Mouse (Mus musculus) ES-E14 (cell line): ENCODE data around the gene Fbxl17. TPM values are rescaled to one million over a fixed set of nuclear protein-coding genes. Genes with fewer than 3 reads are reported as not detected.

Experiments
- DNase-seq: peaks from one replicate; pipeline ENCODE4 v3.0.0-alpha.2; 2013; ENCODE audit warnings: low read depth, low spot score
- H3K27ac ChIP-seq: 2 replicates; pipeline ENCODE4 v1.5.1; 2012; ENCODE audit warnings: low read depth, mild to moderate bottlenecking, low read length, moderate library complexity, mixed read lengths; ENCODE audit not compliant: poor library complexity, insufficient read depth, severe bottlenecking
- H3K36me3 ChIP-seq: 2 replicates; pipeline ENCODE4 v1.6.1; 2012; ENCODE audit warnings: mild to moderate bottlenecking, low read length, moderate library complexity, mixed read lengths; ENCODE audit not compliant: control insufficient read depth, poor library complexity, insufficient read depth, severe bottlenecking
- H3K4me1 ChIP-seq, 2 experiments: fragments of 150-350 bp in 1 of 2; sonication (generic) in 1 of 2; 2 replicates each; pipeline ENCODE4 v1.6.1; 2012; ENCODE audit warnings: low read length in 2 of 2, mild to moderate bottlenecking in 1 of 2, mixed read lengths in 1 of 2; ENCODE audit not compliant: control insufficient read depth in 2 of 2, insufficient read depth in 2 of 2, poor library complexity in 1 of 2
- H3K4me3 ChIP-seq, 2 experiments: fragments of 150-350 bp in 1 of 2; sonication (generic) in 1 of 2; 2 replicates each; pipeline ENCODE4 v1.5.1; 2012; ENCODE audit warnings: low read length in 2 of 2, low read depth in 1 of 2, mild to moderate bottlenecking in 1 of 2, mixed read lengths in 1 of 2; ENCODE audit not compliant: insufficient read depth in 1 of 2, poor library complexity in 1 of 2, severe bottlenecking in 1 of 2
- H3K9ac ChIP-seq: 2 replicates; pipeline ENCODE4 v1.6.1; 2012; ENCODE audit warnings: low read depth, mild to moderate bottlenecking, low read length, mixed read lengths; ENCODE audit not compliant: poor library complexity, insufficient read depth, severe bottlenecking
- H3K9me3 ChIP-seq: fragments of 150-350 bp; sonication (generic); 2 replicates; pipeline ENCODE4 v1.6.1; 2012; ENCODE audit warnings: low read depth, mild to moderate bottlenecking, low read length; ENCODE audit not compliant: control insufficient read depth, insufficient read depth
- CHD2 ChIP-seq: IDR thresholded peaks from 2 replicates; pipeline ENCODE4 v1.6.1; 2014; ENCODE audit warnings: mild to moderate bottlenecking, low read depth, low read length, inconsistent platforms
- HCFC1 ChIP-seq: IDR thresholded peaks from 2 replicates; pipeline ENCODE4 v1.6.1; 2012; ENCODE audit warnings: low read length, inconsistent platforms, borderline replicate concordance; ENCODE audit not compliant: insufficient read depth
- MAFK ChIP-seq: IDR thresholded peaks from 2 replicates; pipeline ENCODE4 v1.6.1; 2014; ENCODE audit warnings: mild to moderate bottlenecking, low read depth, low read length, inconsistent platforms; ENCODE audit not compliant: insufficient read depth
- ZC3H11A ChIP-seq: IDR thresholded peaks from 2 replicates; pipeline ENCODE4 v1.6.1; 2012; ENCODE audit warnings: low read depth, mild to moderate bottlenecking, inconsistent platforms, low read length, borderline replicate concordance
- ZNF384 ChIP-seq: IDR thresholded peaks from 2 replicates; pipeline ENCODE4 v1.6.1; 2012; ENCODE audit warnings: low read depth, low read length, inconsistent platforms
- in situ Hi-C, 2 experiments: fragments of 600-800 bp; cut with MboI; formaldehyde crosslinking; loops; one replicate each; pipeline ENCODE4 v1.15.1; 2025; ENCODE audit warnings: low sequenced_read_pairs in 2 of 2, inconsistent platforms in 1 of 2; ENCODE audit not compliant: unreplicated experiment in 2 of 2
- total RNA-seq: library from RNA; depleted of rRNA; stranded (reverse); fragments of 300-350 nt; gene quantifications from 2 replicates; pipeline ENCODE4 v1.2.3, GENCODE M21; 2012

Gene Fbxl17
- total RNA-seq, 1 experiment, result 5.6 TPM

DNA sequence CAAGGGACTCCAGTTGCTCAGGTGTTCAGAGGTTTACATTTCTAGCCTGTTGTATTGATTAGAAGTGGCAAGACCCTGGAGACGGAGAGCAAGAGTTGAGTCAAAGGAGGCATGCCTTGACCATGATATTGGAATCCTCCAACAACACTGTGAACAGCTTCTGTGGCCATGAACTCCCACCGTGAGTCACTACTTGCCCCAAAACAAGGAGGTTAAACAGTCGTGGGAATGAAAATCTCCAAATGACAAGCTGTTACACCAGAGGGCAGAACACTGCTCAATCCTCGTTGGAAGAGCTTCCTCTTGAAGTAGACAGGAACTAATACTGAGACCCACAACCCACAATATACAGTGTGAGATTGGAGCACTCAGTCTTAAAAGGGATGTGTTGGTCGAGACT, 99.2 kb downstream of the Fbxl17 start:
- in situ Hi-C loops, result no loop called here
- Histone ChIP-seq H3K36me3 (no peaks in the 10 kb centered on the region), H3K9ac (no peak overlapping the region), H3K4me3 (no peak overlapping the region), H3K9me3 (no peaks in the 10 kb centered on the region), H3K4me1 (peaks cover 0 to 4% of the 10 kb centered on the region in 2 experiments; a peak in 1 of 4 replicates), H3K27ac (no peak overlapping the region)
- no peak for TF ChIP-seq MAFK
- no peak for TF ChIP-seq CHD2
- TF ChIP-seq ZC3H11A, result no peak
- no peak for TF ChIP-seq ZNF384
- no peak for TF ChIP-seq HCFC1
- DNase-seq, result no peak

DNA sequence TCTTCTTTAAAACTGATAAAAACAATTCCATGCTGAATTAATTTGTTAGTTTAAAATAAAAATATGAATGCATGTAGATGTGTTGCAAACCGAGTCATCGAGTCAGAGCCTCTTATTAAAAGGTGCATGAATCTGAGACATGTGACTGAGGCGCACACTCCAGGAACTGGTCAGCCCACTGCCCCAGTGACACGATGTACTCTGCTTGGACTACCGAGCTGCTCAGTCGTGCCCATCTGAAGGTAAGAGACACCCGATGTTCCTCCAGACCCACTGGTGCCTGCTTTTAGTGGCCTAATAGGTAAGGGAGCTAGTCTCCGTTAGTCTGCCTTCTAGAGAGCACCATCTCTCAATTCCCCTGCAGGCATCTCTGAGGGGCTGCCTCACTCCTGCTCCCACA, 100.0 kb downstream of the Fbxl17 start:
- in situ Hi-C loops, result no loop called here
- H3K4me1 ChIP-seq, result peaks cover 0 to 4% of the 10 kb centered on the region in 2 experiments; a peak in 1 of 4 replicates
- H3K27ac ChIP-seq, result no peak overlapping the region
- H3K9ac ChIP-seq, result no peak overlapping the region
- no peaks in the 10 kb centered on the region for H3K36me3 ChIP-seq
- no peaks in the 10 kb centered on the region for H3K9me3 ChIP-seq
- no peak for TF ChIP-seq MAFK
- no peak for TF ChIP-seq ZC3H11A
- no peak for TF ChIP-seq ZNF384
- TF ChIP-seq HCFC1, result no peak
- no peak for TF ChIP-seq CHD2
- DNase-seq, result no peak
- H3K4me3 ChIP-seq, result no peak overlapping the region

DNA sequence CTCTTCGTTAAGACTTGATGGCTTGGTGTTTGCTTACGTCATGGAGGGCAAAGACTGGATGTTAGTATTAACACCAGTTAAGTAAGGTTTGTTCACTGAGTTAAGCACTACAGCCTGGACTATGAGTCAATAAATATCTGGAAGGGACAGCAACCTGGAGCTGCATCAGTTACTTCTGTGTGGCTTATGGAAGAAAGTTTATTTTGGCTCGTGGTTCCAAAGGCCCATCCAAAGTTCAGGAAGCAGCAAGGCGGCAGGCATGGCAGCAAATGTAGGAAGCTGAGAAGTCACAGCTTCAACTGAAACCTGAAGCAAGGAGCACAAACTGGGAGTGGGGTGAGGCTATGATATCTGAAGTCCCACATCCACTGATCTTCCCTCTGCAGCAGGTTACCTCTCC, 108.3 kb downstream of the Fbxl17 start:
- in situ Hi-C loops, result no loop called here
- Histone ChIP-seq H3K27ac (no peak overlapping the region), H3K9me3 (no peaks in the 10 kb centered on the region), H3K4me1 (no peaks in the 10 kb centered on the region), H3K36me3 (no peaks in the 10 kb centered on the region), H3K4me3 (no peak overlapping the region), H3K9ac (no peak overlapping the region)
- TF ChIP-seq HCFC1, result no peak
- no peak for TF ChIP-seq MAFK
- TF ChIP-seq CHD2, result no peak
- TF ChIP-seq ZC3H11A, result no peak
- TF ChIP-seq ZNF384, result no peak
- no peak for DNase-seq

DNA sequence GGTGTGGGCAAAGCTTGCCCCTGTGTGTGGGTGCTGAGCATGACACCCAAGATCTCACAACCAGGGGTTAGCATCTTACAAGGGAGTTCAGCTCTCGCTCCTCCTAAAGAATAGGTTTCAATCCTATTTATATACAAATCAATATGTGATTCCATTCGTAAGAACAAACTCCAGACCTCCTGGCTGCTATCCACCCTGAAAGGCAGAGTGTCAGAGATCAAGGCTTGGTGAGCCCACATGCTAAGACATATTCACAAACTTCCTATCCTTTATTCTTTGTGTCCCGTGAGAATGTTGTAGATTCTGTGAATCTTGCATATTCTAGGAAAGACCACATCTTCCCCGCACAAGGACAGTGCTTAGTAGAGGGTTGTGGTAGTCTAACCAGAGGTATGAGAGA, 108.9 kb downstream of the Fbxl17 start:
- no peak overlapping the region for H3K27ac ChIP-seq
- H3K4me1 ChIP-seq, result no peaks in the 10 kb centered on the region
- DNase-seq, result no peak
- H3K36me3 ChIP-seq, result no peaks in the 10 kb centered on the region
- no peak for TF ChIP-seq CHD2
- TF ChIP-seq MAFK, result no peak
- TF ChIP-seq ZNF384, result no peak
- in situ Hi-C loops, result no loop called here
- H3K9me3 ChIP-seq, result no peaks in the 10 kb centered on the region
- H3K4me3 ChIP-seq, result no peak overlapping the region
- H3K9ac ChIP-seq, result no peak overlapping the region

DNA sequence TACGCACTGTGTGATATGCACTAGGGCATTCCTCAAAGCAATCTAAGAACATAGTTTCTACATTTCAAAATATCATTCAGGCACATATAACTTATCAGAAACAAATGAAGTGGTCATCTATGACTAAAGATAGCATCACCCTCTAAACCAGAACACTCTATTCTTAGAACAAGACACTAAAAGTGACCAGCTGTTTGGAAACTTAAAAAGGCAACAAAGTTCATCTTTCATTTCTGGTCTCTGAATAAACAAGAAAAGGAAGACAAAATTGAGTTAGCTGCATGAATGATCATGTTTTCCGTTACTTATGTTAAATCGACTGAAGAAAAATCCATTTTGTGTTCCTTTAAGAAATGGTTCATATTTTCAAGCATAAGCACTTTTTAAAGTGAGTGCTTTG, 128.8 kb downstream of the Fbxl17 start:
- H3K4me3 ChIP-seq, result no peak overlapping the region
- no peak overlapping the region for H3K9ac ChIP-seq
- DNase-seq, result no peak
- H3K4me1 ChIP-seq, result no peaks in the 10 kb centered on the region
- H3K36me3 ChIP-seq, result no peaks in the 10 kb centered on the region
- H3K27ac ChIP-seq, result no peak overlapping the region
- TF ChIP-seq MAFK (no peak), CHD2 (no peak), HCFC1 (no peak), ZNF384 (no peak), ZC3H11A (no peak)
- H3K9me3 ChIP-seq, result no peaks in the 10 kb centered on the region
- in situ Hi-C loops, result no loop called here
